Mouse (Mus musculus): ENCODE measurements around the gene Tsfm. TPM values are rescaled to one million over a fixed set of nuclear protein-coding genes. Genes with fewer than 3 reads are reported as not detected.

Gene Tsfm
- polyA plus RNA-seq, 1 experiment from 2014 or later = 78.7 TPM

DNA sequence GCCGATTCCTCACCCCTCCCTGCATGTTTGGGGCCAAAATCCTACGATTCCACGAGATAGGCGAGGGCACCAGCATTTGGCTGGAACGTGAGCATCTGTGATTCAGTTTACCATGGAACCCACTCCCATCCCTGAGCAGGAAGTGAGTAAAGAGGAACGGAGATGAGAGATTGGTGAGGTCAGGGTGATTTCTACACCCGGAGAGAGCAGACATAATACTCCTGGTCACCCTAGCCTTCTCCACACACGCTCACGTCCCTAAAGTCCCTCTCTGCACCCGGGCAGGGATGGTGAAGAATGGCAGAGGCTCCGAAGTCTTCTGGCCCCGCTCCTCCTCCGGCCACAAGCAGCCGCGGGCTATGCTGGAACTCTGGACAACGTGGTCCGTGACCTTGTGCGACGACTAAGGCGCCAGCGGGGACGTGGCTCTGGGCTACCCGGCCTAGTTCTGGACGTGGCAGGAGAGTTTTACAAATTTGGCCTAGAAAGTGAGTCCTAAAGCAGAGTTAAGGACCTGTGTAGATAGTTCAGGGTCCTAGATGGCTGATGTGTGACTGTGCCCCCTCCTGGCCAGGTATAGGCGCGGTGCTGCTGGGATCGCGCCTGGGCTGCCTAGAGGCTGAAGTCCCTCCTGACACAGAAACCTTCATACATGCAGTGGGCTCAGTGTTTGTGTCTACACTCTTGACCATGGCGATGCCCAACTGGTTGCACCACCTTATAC, 18.9 kb upstream of the Tsfm start:
- Histone ChIP-seq H3K4me1 (replicated peaks; ENCODE audit: control insufficient read depth, insufficient read depth, low read length) (no peaks in the 10 kb centered on the region), H3K27ac (ENCODE audit: low read depth, low read length) (no peak overlapping the region), H3K4me2 (replicated peaks; ENCODE audit: low read depth, low read length) (no peak overlapping the region), H3K36me3 (ENCODE audit: control insufficient read depth, insufficient read depth, low read length) (no peaks in the 10 kb centered on the region), H3K9me3 (ENCODE audit: control insufficient read depth, low read length) (no peaks in the 10 kb centered on the region), H3K27me3 (ENCODE audit: control insufficient read depth, insufficient read depth, low read length) (peaks cover 41% of the 10 kb centered on the region), H3K4me3 (ENCODE audit: low read depth, low read length) (no peak overlapping the region; the same call in 1 of the 2 replicates), H3K9ac (ENCODE audit: low read depth, low read length) (no peak overlapping the region; the same call in 1 of the 2 replicates)
- ATAC-seq (ENCODE audit: low FRiP score) = no peak
- 3% methylated on average over 29 of the region's 29 CpGs for WGBS
- peak; percentile 39 for DNase-seq (ENCODE audit: low spot score)

DNA sequence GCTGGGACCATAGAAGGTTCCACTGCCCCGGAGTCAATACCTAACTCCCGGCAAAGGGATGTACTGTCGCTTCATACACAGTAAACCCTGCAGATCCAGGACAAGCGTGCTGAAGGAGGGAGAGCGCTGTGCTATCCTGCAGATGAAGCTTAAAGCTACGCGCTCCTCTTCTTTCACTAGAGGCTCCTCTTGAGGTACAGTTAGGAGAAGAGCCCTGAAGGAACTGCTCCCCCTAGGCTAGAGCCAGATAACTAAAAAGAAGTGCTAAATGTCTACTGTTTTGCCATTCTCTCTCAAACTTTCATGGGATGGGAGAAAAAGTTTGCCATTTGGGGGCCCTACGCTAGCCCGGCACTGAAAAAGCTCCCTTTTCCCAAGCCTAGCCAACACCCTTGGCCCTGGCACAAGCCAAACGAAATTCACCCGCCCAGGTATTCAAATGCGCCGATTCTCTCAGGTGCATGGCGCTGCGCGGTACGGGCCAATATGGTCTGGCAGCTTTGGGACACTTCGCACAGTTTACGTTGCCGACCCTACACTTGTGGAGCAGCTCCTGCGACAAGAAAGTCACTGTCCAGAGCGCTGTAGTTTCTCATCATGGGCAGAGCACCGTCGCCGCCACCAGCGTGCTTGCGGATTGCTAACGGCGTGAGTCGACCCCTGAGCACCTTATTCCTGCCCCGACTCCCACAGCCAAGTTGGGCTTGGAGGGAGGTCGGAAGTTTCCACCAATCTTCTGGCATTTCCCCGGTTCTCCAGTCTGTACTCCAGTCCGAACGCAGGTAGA, 18.2 kb upstream of the Tsfm start:
- no peak overlapping the region for H3K4me2 ChIP-seq (replicated peaks; ENCODE audit: low read depth, low read length)
- DNase-seq (ENCODE audit: low spot score) (peak; percentile 34), ATAC-seq (ENCODE audit: low FRiP score) (no peak)
- H3K4me1 ChIP-seq (replicated peaks; ENCODE audit: control insufficient read depth, insufficient read depth, low read length) = no peaks in the 10 kb centered on the region
- no peaks in the 10 kb centered on the region for H3K36me3 ChIP-seq (ENCODE audit: control insufficient read depth, insufficient read depth, low read length)
- no peak overlapping the region for H3K9ac ChIP-seq (ENCODE audit: low read depth, low read length)
- H3K27me3 ChIP-seq (ENCODE audit: control insufficient read depth, insufficient read depth, low read length) = peaks cover 41% of the 10 kb centered on the region
- H3K4me3 ChIP-seq (ENCODE audit: low read depth, low read length) = no peak overlapping the region
- 4% methylated on average over 35 of the region's 35 CpGs for WGBS
- no peak overlapping the region for H3K27ac ChIP-seq (ENCODE audit: low read depth, low read length)
- H3K9me3 ChIP-seq (ENCODE audit: control insufficient read depth, low read length) = no peaks in the 10 kb centered on the region

DNA sequence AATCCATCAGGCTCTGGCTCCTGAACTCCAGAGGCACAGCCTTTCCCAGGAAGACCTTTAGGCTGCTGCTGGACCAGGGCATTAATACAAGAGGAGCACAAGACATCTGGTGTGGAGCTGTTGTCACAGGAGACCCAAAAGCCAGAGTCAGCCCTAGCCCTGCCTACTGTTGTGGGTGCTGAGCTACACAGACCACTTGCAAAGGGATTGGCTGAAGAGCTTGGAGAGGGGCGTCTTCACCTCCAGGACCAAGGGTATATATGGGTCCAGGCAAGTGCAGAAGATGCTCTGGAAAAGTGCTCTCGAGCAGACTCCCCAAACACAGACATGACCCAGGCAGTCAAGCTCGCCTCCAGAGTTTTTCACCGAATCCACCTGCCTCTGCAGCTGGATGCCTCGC, 17.3 kb upstream of the Tsfm start, which contains the start of gene Cyp27b1:
Gene Cyp27b1 (plus strand): TSS at position 297 of the 400 bp plus-strand sequence.
- Histone ChIP-seq H3K4me3 (ENCODE audit: low read depth, low read length) (no peak within 1 kb of the TSS), H3K9me3 (ENCODE audit: control insufficient read depth, low read length) (no peaks in the 10 kb centered on the region), H3K4me2 (replicated peaks; ENCODE audit: low read depth, low read length) (no peak within 1 kb of the TSS), H3K9ac (ENCODE audit: low read depth, low read length) (no peak within 1 kb of the TSS), H3K27ac (ENCODE audit: low read depth, low read length) (no peak within 1 kb of the TSS), H3K27me3 (ENCODE audit: control insufficient read depth, insufficient read depth, low read length) (peaks cover 41% of the 10 kb centered on the region), H3K4me1 (replicated peaks; ENCODE audit: control insufficient read depth, insufficient read depth, low read length) (no peaks in the 10 kb centered on the region), H3K36me3 (ENCODE audit: control insufficient read depth, insufficient read depth, low read length) (no peaks in the 10 kb centered on the region)
- DNase-seq (ENCODE audit: low spot score) (no peak), ATAC-seq (ENCODE audit: low FRiP score) (no peak)
- WGBS = 29% methylated on average over 5 of the region's 5 CpGs

DNA sequence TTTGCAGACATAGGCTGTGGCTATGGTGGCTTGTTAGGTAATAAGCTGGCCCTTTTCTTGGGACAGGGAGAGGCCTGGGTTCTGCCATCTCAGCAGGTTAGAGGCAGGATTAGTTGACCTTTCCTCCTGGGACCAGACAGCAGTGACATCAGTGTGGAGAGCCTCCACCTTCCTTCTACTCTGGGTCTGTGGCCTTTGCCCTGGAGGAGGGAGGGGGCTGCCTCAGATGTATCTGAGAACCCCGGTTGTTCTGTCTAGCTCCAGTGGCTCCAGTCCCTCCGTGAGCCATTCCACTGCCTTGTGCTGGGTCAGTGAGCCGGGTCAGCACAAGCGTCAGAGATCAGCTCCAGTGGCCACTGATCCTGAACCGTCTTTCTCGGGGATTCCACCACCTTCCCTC, 12.5 kb upstream of the Tsfm start:
- H3K27me3 ChIP-seq (ENCODE audit: control insufficient read depth, insufficient read depth, low read length) = peaks cover 8% of the 10 kb centered on the region
- H3K27ac ChIP-seq (ENCODE audit: low read depth, low read length) = no peak overlapping the region
- H3K4me1 ChIP-seq (replicated peaks; ENCODE audit: control insufficient read depth, insufficient read depth, low read length) = peaks cover 3% of the 10 kb centered on the region; the same call in 1 of the 2 replicates
- no peak overlapping the region for H3K9ac ChIP-seq (ENCODE audit: low read depth, low read length)
- no peaks in the 10 kb centered on the region for H3K9me3 ChIP-seq (ENCODE audit: control insufficient read depth, low read length)
- WGBS = 79% methylated on average over 6 of the region's 6 CpGs
- no peak overlapping the region for H3K4me3 ChIP-seq (ENCODE audit: low read depth, low read length)
- ATAC-seq (ENCODE audit: low FRiP score) (no peak), DNase-seq (ENCODE audit: low spot score) (no peak)
- no peaks in the 10 kb centered on the region for H3K36me3 ChIP-seq (ENCODE audit: control insufficient read depth, insufficient read depth, low read length)
- H3K4me2 ChIP-seq (replicated peaks; ENCODE audit: low read depth, low read length) = no peak overlapping the region

DNA sequence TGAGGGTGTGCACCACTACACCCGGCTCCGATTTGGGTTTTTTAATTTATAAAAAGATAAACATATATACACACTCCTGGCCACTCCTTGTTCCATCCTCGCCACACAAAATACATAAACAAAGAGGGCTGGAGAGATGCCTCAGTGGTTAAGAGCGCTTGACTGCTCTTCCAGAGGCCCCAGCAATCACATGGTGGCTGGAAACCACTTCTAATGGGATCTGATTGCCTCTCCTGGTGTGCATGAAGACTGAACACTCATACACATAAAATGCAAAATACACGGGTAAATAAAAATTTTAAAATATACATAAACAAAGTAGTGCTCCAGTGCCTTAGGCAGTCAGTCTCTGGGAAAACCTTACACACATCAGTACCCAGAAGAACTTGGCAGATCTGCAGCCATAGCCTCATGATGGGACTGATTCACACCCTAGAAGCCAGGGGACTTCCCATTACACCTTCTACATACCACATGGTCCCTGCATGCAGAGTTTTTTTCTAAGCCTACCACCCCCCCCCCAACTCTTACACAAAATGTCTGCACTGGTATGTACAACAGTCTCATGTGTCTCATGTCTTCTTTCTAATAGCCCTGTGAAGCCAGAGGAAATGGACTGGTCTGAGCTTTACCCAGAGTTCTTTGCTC, 12.0 kb upstream of the Tsfm start:
- ATAC-seq (ENCODE audit: low FRiP score) (no peak), DNase-seq (ENCODE audit: low spot score) (no peak)
- peak overlapping the region; percentile 80 for H3K4me3 ChIP-seq (ENCODE audit: low read depth, low read length)
- no peaks in the 10 kb centered on the region for H3K9me3 ChIP-seq (ENCODE audit: control insufficient read depth, low read length)
- peaks cover 2% of the 10 kb centered on the region; the same call in 1 of the 2 replicates for H3K27me3 ChIP-seq (ENCODE audit: control insufficient read depth, insufficient read depth, low read length)
- WGBS = 21% methylated on average over 5 of the region's 5 CpGs
- H3K4me1 ChIP-seq (replicated peaks; ENCODE audit: control insufficient read depth, insufficient read depth, low read length) = peaks cover 3% of the 10 kb centered on the region; the same call in 1 of the 2 replicates
- no peak overlapping the region for H3K27ac ChIP-seq (ENCODE audit: low read depth, low read length)
- no peaks in the 10 kb centered on the region for H3K36me3 ChIP-seq (ENCODE audit: control insufficient read depth, insufficient read depth, low read length)
- H3K9ac ChIP-seq (ENCODE audit: low read depth, low read length) = peak overlapping the region; percentile 67; the same call in 1 of the 2 replicates
- H3K4me2 ChIP-seq (replicated peaks; ENCODE audit: low read depth, low read length) = peak overlapping the region; percentile 90

DNA sequence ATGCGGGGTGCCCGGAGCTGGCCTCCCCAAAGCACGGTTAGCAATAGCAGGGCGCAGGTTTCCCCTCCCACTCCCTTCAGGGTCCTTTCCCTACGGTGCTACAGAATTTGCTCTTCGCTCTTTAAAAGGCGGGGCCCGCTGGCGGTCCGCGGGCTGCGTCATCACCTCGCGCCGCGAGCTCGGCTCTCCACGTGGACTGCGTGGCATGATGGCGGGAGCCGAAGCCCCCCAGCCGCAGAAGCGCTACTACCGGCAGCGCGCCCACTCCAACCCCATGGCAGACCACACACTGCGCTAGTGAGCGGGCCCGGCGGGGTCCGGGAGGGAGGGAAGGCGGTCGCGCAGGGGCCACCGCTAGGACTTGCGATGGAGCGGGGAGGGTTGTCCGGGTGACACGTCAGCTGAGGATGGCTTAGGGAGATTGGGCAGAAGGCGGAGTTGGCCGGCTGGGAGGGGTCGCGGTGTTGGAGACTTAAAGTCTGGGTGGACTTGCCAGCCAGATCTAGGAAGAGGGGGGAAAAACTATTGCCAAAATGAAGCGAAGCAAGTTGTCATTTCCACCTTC, 11.2 kb upstream of the Tsfm start:
- Histone ChIP-seq H3K4me3 (ENCODE audit: low read depth, low read length) (peak overlapping the region; percentile 80), H3K9ac (ENCODE audit: low read depth, low read length) (peak overlapping the region; percentile 67), H3K4me1 (replicated peaks; ENCODE audit: control insufficient read depth, insufficient read depth, low read length) (peaks cover 3% of the 10 kb centered on the region; the same call in 1 of the 2 replicates), H3K27ac (ENCODE audit: low read depth, low read length) (0 out of 2 replicates have a peak overlapping the region, but pooled peaks have one; percentile 25), H3K4me2 (replicated peaks; ENCODE audit: low read depth, low read length) (peak overlapping the region; percentile 90), H3K27me3 (ENCODE audit: control insufficient read depth, insufficient read depth, low read length) (no peaks in the 10 kb centered on the region), H3K36me3 (ENCODE audit: control insufficient read depth, insufficient read depth, low read length) (no peaks in the 10 kb centered on the region), H3K9me3 (ENCODE audit: control insufficient read depth, low read length) (no peaks in the 10 kb centered on the region)
- ATAC-seq (ENCODE audit: low FRiP score) (peak; percentile 90), DNase-seq (ENCODE audit: low spot score) (peak; percentile 95)
- WGBS = under 1% methylated on average over 44 of the region's 44 CpGs

DNA sequence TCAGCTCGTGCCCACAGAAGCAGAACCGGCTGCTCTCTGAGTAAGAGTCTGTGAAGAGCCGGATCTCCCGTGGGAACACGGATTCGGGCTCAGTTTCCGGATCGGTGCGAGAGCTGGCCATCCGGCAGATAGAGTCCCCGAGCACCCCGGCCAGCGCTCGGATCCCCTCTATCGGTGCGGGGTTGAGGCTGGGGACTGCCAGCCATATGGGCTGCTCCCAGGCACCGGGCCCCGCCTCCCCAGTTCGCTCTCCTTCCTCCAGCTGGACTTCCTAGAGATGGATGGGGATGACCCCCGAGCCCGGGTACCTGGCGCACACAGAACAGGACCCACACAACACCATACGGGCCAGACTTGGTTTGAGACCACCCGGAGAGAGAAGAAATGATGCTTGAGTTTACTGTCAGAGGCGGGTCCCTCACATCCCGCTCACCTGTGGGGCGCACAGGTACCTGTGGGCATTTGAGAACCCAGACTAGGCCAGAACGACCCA, 10.7 kb upstream of the Tsfm start, which contains the start of the genes Mettl1 and Eef1akmt3:
Gene Mettl1 (plus strand): TSS at position 141 of the 493 bp plus-strand sequence.
Gene Eef1akmt3 (minus strand): TSS at position 240 of the 493 bp plus-strand sequence.
- Histone ChIP-seq H3K27me3 (ENCODE audit: control insufficient read depth, insufficient read depth, low read length) (no peaks in the 10 kb centered on the region), H3K9me3 (ENCODE audit: control insufficient read depth, low read length) (no peaks in the 10 kb centered on the region), H3K9ac (ENCODE audit: low read depth, low read length) (peak within 1 kb of the TSS; percentile 67), H3K27ac (ENCODE audit: low read depth, low read length) (0 out of 2 replicates have a peak within 1 kb of the TSS, but pooled peaks have one; percentile 25), H3K4me1 (replicated peaks; ENCODE audit: control insufficient read depth, insufficient read depth, low read length) (peaks cover 3% of the 10 kb centered on the region; the same call in 1 of the 2 replicates), H3K4me2 (replicated peaks; ENCODE audit: low read depth, low read length) (peak within 1 kb of the TSS; percentile 90), H3K36me3 (ENCODE audit: control insufficient read depth, insufficient read depth, low read length) (no peaks in the 10 kb centered on the region), H3K4me3 (ENCODE audit: low read depth, low read length) (peak within 1 kb of the TSS; percentile 80)
- whole genome bisulfite sequencing = under 1% methylated on average over 28 of the region's 28 CpGs
- peak; percentile 74 for ATAC-seq (ENCODE audit: low FRiP score)
- no peak for DNase-seq (ENCODE audit: low spot score)

All from hindbrain, embryonic 11.5 days (tissue).